Mouse (Mus musculus) myocyte (in vitro differentiated cells): ENCODE measurements around the gene Alox5.

Source experiments
- POLR2A ChIP-seq: IDR thresholded peaks from one replicate; pipeline ENCODE4 v1.6.1; 2011; ENCODE audit warnings: low read depth, mild to moderate bottlenecking, control low read depth, moderate library complexity; ENCODE audit not compliant: insufficient read length
- TCF12 ChIP-seq: IDR thresholded peaks from one replicate; pipeline ENCODE4 v1.6.1; 2011; ENCODE audit warnings: mild to moderate bottlenecking, control low read depth; ENCODE audit not compliant: poor library complexity, insufficient read depth, severe bottlenecking

DNA sequence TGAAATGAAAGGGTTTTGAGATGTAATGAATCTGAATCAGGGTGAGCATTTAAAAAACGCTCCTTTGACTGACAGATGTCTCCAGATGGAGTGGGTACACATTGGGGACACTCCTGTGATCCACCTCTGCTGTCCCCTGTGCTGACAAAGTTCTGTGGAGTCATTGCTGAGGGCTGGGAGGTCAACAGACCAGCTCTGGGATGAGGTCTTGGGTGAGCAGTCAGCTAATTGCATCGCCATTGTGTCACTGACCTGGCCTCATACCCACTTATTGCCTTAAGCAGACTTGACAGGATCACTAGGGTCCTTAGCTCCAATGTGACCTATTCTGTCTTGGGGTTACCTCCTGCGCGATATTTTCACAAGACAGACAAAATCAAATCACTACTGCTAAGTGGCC lies 53.8 kb downstream of the Alox5 start:
- TF ChIP-seq TCF12 (no peak), POLR2A (no peak)
